Mouse (Mus musculus) neural tube, embryonic 13.5 days (tissue): ENCODE measurements at regions not wholly inside any gene's neighbourhood (a gene's known extent, or its start where the extent isn't known, plus 50 kb on each side); places are given as distances from the start of the nearest gene placed in this dataset.

Source experiments
- ATAC-seq: fragments of 200-750 bp; cut with Nextera tagmentation; 2 replicates; pipeline ENCODE4 v1.8.0; 2017; ENCODE audit warnings: low read depth, mild to moderate bottlenecking, moderate TSS enrichment, moderate library complexity
- H3K27ac ChIP-seq: fragments of 300-500 bp; sonication (generic); replicated peaks from 2 replicates; pipeline ENCODE4 v1.5.1; 2015; ENCODE audit warnings: moderate library complexity, mild to moderate bottlenecking, inconsistent platforms
- H3K27me3 ChIP-seq: fragments of 300-500 bp; sonication (generic); 2 replicates; pipeline ENCODE4 v1.6.1; 2015; ENCODE audit warnings: mild to moderate bottlenecking, inconsistent platforms
- H3K36me3 ChIP-seq: fragments of 300-500 bp; sonication (generic); 2 replicates; pipeline ENCODE4 v1.6.1; 2015; ENCODE audit warnings: mild to moderate bottlenecking, inconsistent platforms
- H3K4me1 ChIP-seq: fragments of 300-500 bp; sonication (generic); replicated peaks from 2 replicates; pipeline ENCODE4 v1.6.1; 2015; ENCODE audit warnings: inconsistent platforms
- H3K4me2 ChIP-seq: fragments of 300-500 bp; sonication (generic); 2 replicates; pipeline ENCODE4 v1.6.1; 2015; ENCODE audit warnings: inconsistent platforms, mild to moderate bottlenecking, moderate library complexity
- H3K4me3 ChIP-seq: fragments of 300-500 bp; sonication (generic); 2 replicates; pipeline ENCODE4 v1.5.1; 2015; ENCODE audit warnings: mild to moderate bottlenecking, inconsistent platforms
- H3K9ac ChIP-seq: fragments of 300-500 bp; sonication (generic); 2 replicates; pipeline ENCODE4 v1.6.1; 2015; ENCODE audit warnings: moderate library complexity, mild to moderate bottlenecking, inconsistent platforms
- H3K9me3 ChIP-seq: fragments of 300-500 bp; sonication (generic); 2 replicates; pipeline ENCODE4 v1.6.1; 2016; ENCODE audit warnings: inconsistent platforms
- WGBS: fragments of 180-500 bp; shearing (Covaris S2); methylation state at CpG from one replicate; pipeline ENCODE4 v1.1.7; 2015; 5-methylcytosine and 5-hydroxymethylcytosine counted together

- Histone ChIP-seq H3K9ac (no peak overlapping the region), H3K4me1 (no peaks in the 10 kb centered on the region), H3K4me2 (no peak overlapping the region), H3K9me3 (no peaks in the 10 kb centered on the region), H3K27me3 (no peaks in the 10 kb centered on the region), H3K36me3 (no peaks in the 10 kb centered on the region), H3K4me3 (no peak overlapping the region), H3K27ac (no peak overlapping the region)
- WGBS = 83% methylated on average over 17 of the region's 17 CpGs
- ATAC-seq = no peak; the same call in 1 of the 2 replicates
These were observed 502.8 kb upstream of the Tbx3 start for GRCm38 (mm10) chr5:119167718-119168117.

- Histone ChIP-seq H3K9ac (no peak overlapping the region), H3K4me1 (no peaks in the 10 kb centered on the region), H3K9me3 (no peaks in the 10 kb centered on the region), H3K27me3 (no peaks in the 10 kb centered on the region), H3K4me3 (no peak overlapping the region), H3K27ac (no peak overlapping the region), H3K4me2 (no peak overlapping the region), H3K36me3 (no peaks in the 10 kb centered on the region)
- no peak for ATAC-seq
- 89% methylated on average over 7 of the region's 7 CpGs for WGBS
These were observed 501.2 kb upstream of the Tbx3 start for GRCm38 (mm10) chr5:119169274-119169673.

GRCm38 (mm10) chr5:119171626-119172025 is 498.8 kb upstream of the Tbx3 start:
- Histone ChIP-seq H3K9ac (no peak overlapping the region), H3K4me3 (no peak overlapping the region), H3K9me3 (no peaks in the 10 kb centered on the region), H3K4me2 (no peak overlapping the region), H3K27me3 (no peaks in the 10 kb centered on the region), H3K36me3 (no peaks in the 10 kb centered on the region), H3K4me1 (no peaks in the 10 kb centered on the region), H3K27ac (no peak overlapping the region)
- no peak for ATAC-seq
- 65% methylated on average over 1 of the region's 1 CpGs for WGBS

- peak overlapping the region; percentile 11; the same call in 1 of the 2 replicates for H3K4me2 ChIP-seq
These were observed 491.7 kb upstream of the Tbx3 start for GRCm38 (mm10) chr5:119178805-119179204.

GRCm38 (mm10) chr5:119183545-119184047 is 486.9 kb upstream of the Tbx3 start:
- no peaks in the 10 kb centered on the region for H3K9me3 ChIP-seq
- peaks cover 6% of the 10 kb centered on the region for H3K4me1 ChIP-seq

More at GRCm38 (mm10) chr5:119178805-119179204, 491.7 kb upstream of the Tbx3 start:
- ATAC-seq = no peak
- Histone ChIP-seq H3K27ac (no peak overlapping the region), H3K4me1 (peaks cover 9% of the 10 kb centered on the region), H3K9me3 (no peaks in the 10 kb centered on the region), H3K36me3 (no peaks in the 10 kb centered on the region), H3K9ac (no peak overlapping the region), H3K4me3 (no peak overlapping the region), H3K27me3 (no peaks in the 10 kb centered on the region; the same call in 1 of the 2 replicates)
- WGBS = 12% methylated on average over 9 of the region's 9 CpGs

GRCm38 (mm10) chr5:119186611-119187010 is 483.9 kb upstream of the Tbx3 start:
- Histone ChIP-seq H3K4me2 (no peak overlapping the region), H3K27me3 (no peaks in the 10 kb centered on the region), H3K9ac (no peak overlapping the region), H3K27ac (no peak overlapping the region), H3K36me3 (no peaks in the 10 kb centered on the region), H3K4me1 (no peaks in the 10 kb centered on the region), H3K9me3 (no peaks in the 10 kb centered on the region; the same call in 1 of the 2 replicates), H3K4me3 (no peak overlapping the region)
- 67% methylated on average over 3 of the region's 3 CpGs for WGBS
- ATAC-seq = no peak

More at GRCm38 (mm10) chr5:119183545-119184047, 486.9 kb upstream of the Tbx3 start:
- Histone ChIP-seq H3K4me2 (no peak overlapping the region), H3K27me3 (no peaks in the 10 kb centered on the region; the same call in 1 of the 2 replicates), H3K4me3 (no peak overlapping the region), H3K36me3 (no peaks in the 10 kb centered on the region), H3K27ac (no peak overlapping the region), H3K9ac (no peak overlapping the region)
- no peak for ATAC-seq
- 65% methylated on average over 5 of the region's 5 CpGs for WGBS

- H3K27ac ChIP-seq = no peak overlapping the region
- H3K36me3 ChIP-seq = no peaks in the 10 kb centered on the region
- 29% methylated on average over 6 of the region's 6 CpGs for WGBS
- no peaks in the 10 kb centered on the region for H3K4me1 ChIP-seq
- H3K9ac ChIP-seq = no peak overlapping the region
- H3K9me3 ChIP-seq = no peaks in the 10 kb centered on the region; the same call in 1 of the 2 replicates
- no peaks in the 10 kb centered on the region for H3K27me3 ChIP-seq
- H3K4me2 ChIP-seq = no peak overlapping the region
- H3K4me3 ChIP-seq = no peak overlapping the region
- no peak for ATAC-seq
These were observed 482.0 kb upstream of the Tbx3 start for GRCm38 (mm10) chr5:119188476-119188875.

- Histone ChIP-seq H3K4me1 (no peaks in the 10 kb centered on the region), H3K4me2 (no peak overlapping the region), H3K27ac (no peak overlapping the region), H3K36me3 (no peaks in the 10 kb centered on the region), H3K27me3 (no peaks in the 10 kb centered on the region), H3K9me3 (peaks cover 2% of the 10 kb centered on the region; the same call in 1 of the 2 replicates), H3K9ac (no peak overlapping the region), H3K4me3 (no peak overlapping the region)
- no peak for ATAC-seq
- 61% methylated on average over 21 of the region's 21 CpGs for WGBS
These were observed 476.5 kb upstream of the Tbx3 start for GRCm38 (mm10) chr5:119193699-119194681.

- no peak for ATAC-seq
These were observed 470.6 kb upstream of the Tbx3 start for GRCm38 (mm10) chr5:119199906-119200305.

GRCm38 (mm10) chr5:119201251-119201650 is 469.2 kb upstream of the Tbx3 start:
- Histone ChIP-seq H3K9me3 (0 out of 2 replicates have a peak, but pooled peaks cover 2% of the 10 kb centered on the region), H3K4me3 (no peak overlapping the region), H3K9ac (no peak overlapping the region), H3K27ac (no peak overlapping the region), H3K4me1 (peaks cover 3% of the 10 kb centered on the region; the same call in 1 of the 2 replicates), H3K4me2 (no peak overlapping the region), H3K36me3 (no peaks in the 10 kb centered on the region), H3K27me3 (no peaks in the 10 kb centered on the region)
- peak; percentile 67 for ATAC-seq
- 41% methylated on average over 8 of the region's 8 CpGs for WGBS

More at GRCm38 (mm10) chr5:119199906-119200305, 470.6 kb upstream of the Tbx3 start:
- no peak overlapping the region for H3K4me2 ChIP-seq
- no peaks in the 10 kb centered on the region for H3K27me3 ChIP-seq
- no peaks in the 10 kb centered on the region for H3K36me3 ChIP-seq
- no peak overlapping the region for H3K9ac ChIP-seq
- WGBS = 62% methylated on average over 9 of the region's 9 CpGs
- H3K9me3 ChIP-seq = 0 out of 2 replicates have a peak, but pooled peaks cover 2% of the 10 kb centered on the region
- H3K4me1 ChIP-seq = peaks cover 3% of the 10 kb centered on the region; the same call in 1 of the 2 replicates
- no peak overlapping the region for H3K4me3 ChIP-seq
- no peak overlapping the region for H3K27ac ChIP-seq

GRCm38 (mm10) chr5:119204736-119205135 is 465.7 kb upstream of the Tbx3 start:
- no peak for ATAC-seq
- Histone ChIP-seq H3K9ac (no peak overlapping the region), H3K9me3 (0 out of 2 replicates have a peak, but pooled peaks cover 5% of the 10 kb centered on the region), H3K4me2 (no peak overlapping the region), H3K27ac (no peak overlapping the region), H3K27me3 (no peaks in the 10 kb centered on the region), H3K4me3 (no peak overlapping the region), H3K36me3 (no peaks in the 10 kb centered on the region), H3K4me1 (peaks cover 3% of the 10 kb centered on the region; the same call in 1 of the 2 replicates)
- WGBS = 77% methylated on average over 2 of the region's 2 CpGs

- no peaks in the 10 kb centered on the region for H3K36me3 ChIP-seq
- no peak overlapping the region for H3K4me2 ChIP-seq
- no peak for ATAC-seq
- H3K9me3 ChIP-seq = 0 out of 2 replicates have a peak, but pooled peaks cover 5% of the 10 kb centered on the region
- H3K4me1 ChIP-seq = no peaks in the 10 kb centered on the region
- H3K27ac ChIP-seq = no peak overlapping the region
- no peak overlapping the region for H3K4me3 ChIP-seq
- H3K27me3 ChIP-seq = no peaks in the 10 kb centered on the region
- 79% methylated on average over 13 of the region's 13 CpGs for WGBS
- no peak overlapping the region for H3K9ac ChIP-seq
These were observed 462.4 kb upstream of the Tbx3 start for GRCm38 (mm10) chr5:119208077-119208476.
